Mouse (Mus musculus): ENCODE measurements at regions not wholly inside any gene's neighbourhood (a gene's known extent, or its start where the extent isn't known, plus 50 kb on each side); places are given as distances from the start of the nearest gene placed in this dataset.

GRCm38 (mm10) chr5:126117906-126118521 lies 586.4 kb downstream of the Tmem132b start:
- H3K4me1 ChIP-seq (ENCODE audit: control insufficient read depth in 1 of 2, insufficient read depth in 2 of 2, low read length in 2 of 2) = no peaks in the 10 kb centered on the region
- no peaks in the 10 kb centered on the region for H3K79me2 ChIP-seq (ENCODE audit: control insufficient read depth, insufficient read depth, low read length, poor library complexity)
- no peaks in the 10 kb centered on the region for H3K9me3 ChIP-seq (replicated peaks; ENCODE audit: insufficient read depth, low read length)
- no peak overlapping the region for H3K9ac ChIP-seq (ENCODE audit: control insufficient read depth, low read depth, low read length, poor library complexity, severe bottlenecking)
- H3K36me3 ChIP-seq (ENCODE audit: control insufficient read depth in 1 of 2, insufficient read depth in 2 of 2, low read length in 2 of 2) = no peaks in the 10 kb centered on the region
- H3K27me3 ChIP-seq (ENCODE audit: control insufficient read depth in 1 of 2, insufficient read depth in 2 of 2, low read length in 2 of 2) = no peaks in the 10 kb centered on the region
- no peak overlapping the region for H3K27ac ChIP-seq (ENCODE audit: control insufficient read depth, low read depth, low read length)
- H3K4me3 ChIP-seq (ENCODE audit: control insufficient read depth in 1 of 2, insufficient read depth in 1 of 2, low read depth in 2 of 2, low read length in 2 of 2) = no peak overlapping the region
- no peak for DNase-seq (ENCODE audit: low read depth, low spot score)
- TF ChIP-seq MAZ (IDR thresholded peaks at IDR 0.05; ENCODE audit: low read depth, low read length) = no peak

DNA sequence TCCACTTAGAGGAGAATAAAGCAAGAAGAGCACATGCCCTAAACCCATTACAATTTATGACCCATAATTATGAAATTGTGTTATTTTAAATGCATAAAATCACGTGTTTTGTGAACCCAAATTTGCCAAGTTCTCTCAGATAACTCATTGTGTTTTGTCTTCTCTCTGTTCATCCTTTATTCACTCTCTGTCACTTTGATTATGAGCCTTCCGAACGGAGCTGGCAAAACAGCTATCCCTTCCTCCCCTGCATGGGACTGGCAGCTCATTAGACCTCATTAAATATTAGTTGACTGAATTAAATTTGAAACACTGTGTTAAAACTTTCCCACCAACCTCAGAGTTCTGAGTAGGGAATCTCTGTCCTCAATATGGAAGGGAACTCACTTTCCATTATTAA lies 587.2 kb downstream of the Tmem132b start:
- TF ChIP-seq TAL1 (IDR thresholded peaks at IDR 0.05; ENCODE audit: low read length) (no peak), ETS1 (IDR thresholded peaks at IDR 0.05; ENCODE audit: low read depth, low read length) (no peak), HCFC1 (IDR thresholded peaks at IDR 0.05; ENCODE audit: low read depth, low read length) (no peak), CTCF (IDR thresholded peaks at IDR 0.05 in 2 of 3, conservative IDR thresholded peaks at IDR 0.05 in 1 of 3; ENCODE audit: control insufficient read depth in 1 of 3, insufficient read depth in 1 of 3, low read depth in 2 of 3, low read length in 3 of 3, poor library complexity in 1 of 3, severe bottlenecking in 1 of 3) (no peak), SMC3 (IDR thresholded peaks at IDR 0.05; ENCODE audit: low read depth, low read length) (no peak), GABPA (IDR thresholded peaks at IDR 0.05; ENCODE audit: low read depth, low read length) (no peak), MYB (IDR thresholded peaks at IDR 0.05; ENCODE audit: low read depth, low read length) (no peak), ELF1 (IDR thresholded peaks at IDR 0.05; ENCODE audit: low read depth, low read length) (no peak), USF2 (IDR thresholded peaks at IDR 0.05; ENCODE audit: borderline replicate concordance in 1 of 2, insufficient read depth in 1 of 2, low read depth in 1 of 2, low read length in 2 of 2) (no peak), MYC (IDR thresholded peaks at IDR 0.05; ENCODE audit: low read depth, low read length) (no peak), POLR2AphosphoS5 (IDR thresholded peaks at IDR 0.05; ENCODE audit: borderline replicate concordance, low read depth, low read length) (no peak), CHD2 (IDR thresholded peaks at IDR 0.05; ENCODE audit: low read length) (no peak)
- Histone ChIP-seq H3K9me3 (replicated peaks; ENCODE audit: insufficient read depth, low read length) (no peaks in the 10 kb centered on the region), H3K27me3 (ENCODE audit: control insufficient read depth in 1 of 2, insufficient read depth in 2 of 2, low read length in 2 of 2) (no peaks in the 10 kb centered on the region), H3K4me3 (ENCODE audit: control insufficient read depth in 1 of 2, insufficient read depth in 1 of 2, low read depth in 2 of 2, low read length in 2 of 2) (no peak overlapping the region), H3K4me1 (ENCODE audit: control insufficient read depth in 1 of 2, insufficient read depth in 2 of 2, low read length in 2 of 2) (no peaks in the 10 kb centered on the region), H3K79me2 (ENCODE audit: control insufficient read depth, insufficient read depth, low read length, poor library complexity) (no peaks in the 10 kb centered on the region), H3K27ac (ENCODE audit: control insufficient read depth, low read depth, low read length) (no peak overlapping the region), H3K9ac (ENCODE audit: control insufficient read depth, low read depth, low read length, poor library complexity, severe bottlenecking) (no peak overlapping the region), H3K36me3 (ENCODE audit: control insufficient read depth in 1 of 2, insufficient read depth in 2 of 2, low read length in 2 of 2) (no peaks in the 10 kb centered on the region)
- DNase-seq (ENCODE audit: low read depth, low spot score) = no peak

DNA sequence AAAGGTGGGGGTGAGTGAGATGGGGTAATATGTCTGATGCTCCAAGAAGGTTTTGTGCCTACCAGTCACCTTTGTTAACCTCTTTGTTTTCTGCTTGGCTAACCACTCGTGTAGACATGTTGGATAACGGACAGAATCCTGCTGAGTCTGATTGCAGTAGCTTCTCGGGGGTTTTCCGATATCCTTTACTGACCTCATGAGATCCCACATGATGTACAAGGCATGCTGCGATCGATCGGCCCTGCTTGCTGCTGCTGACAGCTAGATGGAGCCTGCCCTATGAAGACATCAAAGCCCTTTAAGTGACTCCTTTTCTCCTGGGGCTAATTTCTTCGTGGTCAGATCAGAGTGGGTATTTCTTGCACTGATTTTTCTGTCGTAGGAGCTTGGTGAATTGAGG lies 591.6 kb downstream of the Tmem132b start:
- Histone ChIP-seq H3K9ac (ENCODE audit: control insufficient read depth, low read depth, low read length, poor library complexity, severe bottlenecking) (no peak overlapping the region), H3K4me1 (ENCODE audit: control insufficient read depth in 1 of 2, insufficient read depth in 2 of 2, low read length in 2 of 2) (no peaks in the 10 kb centered on the region), H3K27ac (ENCODE audit: control insufficient read depth, low read depth, low read length) (no peak overlapping the region), H3K36me3 (ENCODE audit: control insufficient read depth in 1 of 2, insufficient read depth in 2 of 2, low read length in 2 of 2) (no peaks in the 10 kb centered on the region), H3K79me2 (ENCODE audit: control insufficient read depth, insufficient read depth, low read length, poor library complexity) (no peaks in the 10 kb centered on the region), H3K27me3 (ENCODE audit: control insufficient read depth in 1 of 2, insufficient read depth in 2 of 2, low read length in 2 of 2) (no peaks in the 10 kb centered on the region), H3K9me3 (replicated peaks; ENCODE audit: insufficient read depth, low read length) (no peaks in the 10 kb centered on the region), H3K4me3 (ENCODE audit: control insufficient read depth in 1 of 2, insufficient read depth in 1 of 2, low read depth in 2 of 2, low read length in 2 of 2) (no peak overlapping the region)
- TF ChIP-seq SIN3A (IDR thresholded peaks at IDR 0.05; ENCODE audit: low read length) (no peak), HCFC1 (IDR thresholded peaks at IDR 0.05; ENCODE audit: low read depth, low read length) (no peak), CHD2 (IDR thresholded peaks at IDR 0.05; ENCODE audit: low read length) (no peak), MAX (IDR thresholded peaks at IDR 0.05; ENCODE audit: low read length) (no peak), TAL1 (IDR thresholded peaks at IDR 0.05; ENCODE audit: low read length) (no peak)
- DNase-seq (ENCODE audit: low read depth, low spot score) = no peak
